Mouse (Mus musculus) CD8-positive naive resting alpha-beta T cell, adult 57 days (primary cell): Measurements from ENCODE around the gene Rhbdd2. TPM values are rescaled to one million over a fixed set of nuclear protein-coding genes. Genes with fewer than 3 reads are reported as not detected.

ENCODE experiments used
- total RNA-seq: library from RNA; stranded (reverse); gene quantifications from one replicate; pipeline ENCODE4 v1.2.4, GENCODE M21; 2023

Gene Rhbdd2
- total RNA-seq = 21.1 TPM

DNA sequence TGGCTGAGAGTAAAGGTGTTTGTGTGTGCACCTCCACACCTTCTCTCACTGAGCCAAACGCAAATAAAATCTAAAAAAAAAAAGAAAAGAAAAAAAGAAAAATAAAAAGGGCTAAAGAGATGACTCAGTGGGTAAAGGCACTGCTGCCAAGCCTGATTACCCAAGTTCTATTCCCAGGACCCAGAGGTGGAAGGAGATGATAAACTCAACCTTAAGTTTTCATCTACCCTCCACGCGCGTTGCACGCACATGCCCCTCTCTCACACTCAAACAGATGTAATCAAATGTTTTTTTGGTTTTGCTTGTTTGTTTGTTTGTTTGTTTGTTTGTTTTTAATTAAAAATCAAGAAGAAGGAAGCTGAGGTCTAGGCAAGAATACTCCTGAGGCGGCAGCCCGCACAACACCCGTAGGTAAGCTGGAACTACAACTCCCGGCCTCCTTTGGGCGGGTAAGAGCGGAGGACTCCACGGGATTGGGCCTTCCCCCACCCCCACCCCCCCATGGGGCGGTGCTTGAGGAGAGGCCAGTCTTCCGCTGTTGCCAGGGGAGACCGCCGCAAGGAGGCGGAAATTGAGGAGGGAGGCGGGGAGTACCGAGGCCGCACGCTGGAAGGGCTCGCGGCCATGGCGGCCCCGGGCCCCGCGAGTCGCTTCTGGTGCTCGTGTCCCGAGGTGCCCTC, at the start of gene Rhbdd2:
Gene Rhbdd2 (plus strand): TSS at position 502 of the 680 bp plus-strand sequence.

GRCm38 (mm10) chr5:135669741-135670275, 37.4 kb downstream of the Rhbdd2 start, which contains the start of gene Por:
Gene Por (plus strand): TSS chr5:135670033.

Other genes with a start within 250 kb of the Rhbdd2 start
- gene Pom121, start 238.1 kb upstream of the Rhbdd2 start, total RNA-seq = 48.7 TPM
- 4.3 TPM for gene Hip1, start 87.5 kb upstream of the Rhbdd2 start, total RNA-seq
- gene Ccl26, start 69.0 kb upstream of the Rhbdd2 start, total RNA-seq = not detected
- gene Ccl24, start 59.6 kb upstream of the Rhbdd2 start, total RNA-seq = not detected
- gene Por, start 37.4 kb downstream of the Rhbdd2 start, total RNA-seq = 53.9 TPM
- 15.5 TPM for gene Tmem120a, start 111.8 kb downstream of the Rhbdd2 start, total RNA-seq
- not detected for gene Styxl1, start 145.8 kb downstream of the Rhbdd2 start, total RNA-seq
- 175 TPM for gene Mdh2, start 145.9 kb downstream of the Rhbdd2 start, total RNA-seq
- not detected for gene Srrm3, start 174.3 kb downstream of the Rhbdd2 start, total RNA-seq